ENCODE assay signal across 28 mouse cellular contexts in the genomic region with DNA sequence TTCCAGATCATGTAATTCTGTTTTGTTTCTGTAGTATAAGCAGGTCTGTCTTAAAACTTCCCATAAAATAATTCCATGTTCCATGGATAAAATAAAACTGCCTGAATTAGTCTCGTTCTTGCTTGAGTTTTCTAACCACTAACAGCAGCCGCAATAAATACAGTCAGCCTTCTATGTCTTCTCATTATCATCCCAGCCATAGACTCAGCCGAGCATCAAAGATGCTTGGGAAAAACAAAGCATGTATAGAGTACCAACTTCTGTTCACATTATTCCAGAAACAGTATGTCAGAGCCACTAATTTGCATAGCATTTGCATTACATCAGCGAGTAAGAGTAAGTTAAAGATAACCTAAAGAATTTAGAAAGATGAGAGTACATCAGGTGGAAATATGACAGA. TPM values are rescaled to one million over a fixed set of nuclear protein-coding genes. Genes with fewer than 3 reads are reported as not detected.
A peak's percentile ranks its signal among the peaks of the same experiment; 100 is the strongest.
DNase-seq lines count a peak whose midpoint lies in the region; ATAC-seq lines count a peak whose summit lies in the region.
"Had no signal": no experiment of that assay in that cellular context is flagged by ENCODE, and none has a peak within 500 bp of the region (broad histone marks: within the 10 kb centered on the region; RNA-seq: fewer than 3 reads in every experiment).

No protein-coding gene starts in this region.

- 58% methylated on average over 4 of the region's 4 CpGs for WGBS in forebrain, embryonic 12.5 days
- whole genome bisulfite sequencing in forebrain, embryonic 15.5 days, result 30% methylated on average over 4 of the region's 4 CpGs

- H3K9ac ChIP-seq in forebrain, embryonic 12.5 days, result no peak overlapping the region
- no peak overlapping the region for H3K9ac ChIP-seq in forebrain, embryonic 15.5 days (replicated peaks)
- H3K9ac ChIP-seq: embryonic facial prominence, embryonic 13.5 days; hindbrain, embryonic 13.5 days; intestine, embryonic 15.5 days had no signal

- no peaks in the 10 kb centered on the region for H3K9me3 ChIP-seq in forebrain, embryonic 12.5 days
- no peaks in the 10 kb centered on the region for H3K9me3 ChIP-seq in forebrain, embryonic 15.5 days
- H3K9me3 ChIP-seq: embryonic facial prominence, embryonic 10.5 days; embryonic facial prominence, embryonic 13.5 days; hindbrain, embryonic 10.5 days; hindbrain, embryonic 13.5 days; intestine, embryonic 15.5 days had no signal

- no peak overlapping the region for H3K4me3 ChIP-seq in forebrain, embryonic 12.5 days (replicated peaks)
- H3K4me3 ChIP-seq in forebrain, embryonic 15.5 days, result no peak overlapping the region
- H3K4me3 ChIP-seq: embryonic facial prominence, embryonic 10.5 days; embryonic facial prominence, embryonic 13.5 days; erythroblast, embryonic 14.5 days; hindbrain, embryonic 10.5 days; hindbrain, embryonic 13.5 days; intestine, embryonic 15.5 days had no signal

- no peak overlapping the region for H3K27ac ChIP-seq in forebrain, embryonic 12.5 days
- no peak overlapping the region for H3K27ac ChIP-seq in forebrain, embryonic 15.5 days (replicated peaks)
- H3K27ac ChIP-seq: embryonic facial prominence, embryonic 10.5 days; embryonic facial prominence, embryonic 13.5 days; hindbrain, embryonic 10.5 days; hindbrain, embryonic 13.5 days; intestine, embryonic 15.5 days had no signal

- H3K27me3 ChIP-seq in forebrain, embryonic 12.5 days, result no peaks in the 10 kb centered on the region
- no peaks in the 10 kb centered on the region for H3K27me3 ChIP-seq in forebrain, embryonic 15.5 days
- H3K27me3 ChIP-seq: embryonic facial prominence, embryonic 13.5 days; hindbrain, embryonic 13.5 days; intestine, embryonic 15.5 days had no signal

- peak; percentile 60; the same call in 1 of the 2 replicates for ATAC-seq in forebrain, embryonic 12.5 days (ENCODE audit: low FRiP score)
- no peak for ATAC-seq in forebrain, embryonic 15.5 days (replicated peaks)
- peak; percentile 80 for ATAC-seq in frontal cortex, adult (ENCODE audit: low TSS enrichment)
- ATAC-seq: activated CD4-positive, CD25-positive, alpha-beta regulatory T cell, adult 4 months; hindbrain, embryonic 16.5 days; intestine, embryonic 15.5 days had no signal

- H3K4me1 ChIP-seq in forebrain, embryonic 12.5 days, result no peaks in the 10 kb centered on the region
- no peaks in the 10 kb centered on the region for H3K4me1 ChIP-seq in forebrain, embryonic 15.5 days
- H3K4me1 ChIP-seq: embryonic facial prominence, embryonic 10.5 days; hindbrain, embryonic 10.5 days; hindbrain, embryonic 13.5 days; intestine, embryonic 15.5 days had no signal

- H3K4me2 ChIP-seq in forebrain, embryonic 12.5 days, result no peak overlapping the region
- H3K4me2 ChIP-seq in forebrain, embryonic 15.5 days (replicated peaks), result no peak overlapping the region
- H3K4me2 ChIP-seq: embryonic facial prominence, embryonic 13.5 days; heart, embryonic 11.5 days; hindbrain, embryonic 13.5 days; intestine, embryonic 15.5 days had no signal

- H3K36me3 ChIP-seq in forebrain, embryonic 12.5 days (replicated peaks), result no peaks in the 10 kb centered on the region
- H3K36me3 ChIP-seq in forebrain, embryonic 15.5 days, result no peaks in the 10 kb centered on the region
- H3K36me3 ChIP-seq: embryonic facial prominence, embryonic 10.5 days; embryonic facial prominence, embryonic 13.5 days; hindbrain, embryonic 10.5 days; hindbrain, embryonic 13.5 days; intestine, embryonic 15.5 days had no signal

- no peak for DNase-seq in frontal cortex, postnatal 14 days (ENCODE audit: low spot score in 2 of 2)
- peak; percentile 10 for DNase-seq in retina, postnatal 1 day
- DNase-seq in retina, embryonic 14.5 days (ENCODE audit: low spot score), result no peak
- no peak for DNase-seq in adrenal gland, adult 8-10 months
- no peak for DNase-seq in kidney, postnatal 14 days
- DNase-seq: adrenal gland, postnatal 10 days; adrenal gland, postnatal 36 days; cerebellum, adult 11-12 months; cerebellum, adult 8-10 months; cerebellum, postnatal 10 days; cerebellum, postnatal 36 days; embryo, embryonic 11 days; gastrocnemius, postnatal 10 days; gastrocnemius, postnatal 36 days; heart, postnatal 36 days; kidney, adult 11 months had no signal

RNA-seq across cellular contexts. Expression of gene Stim2, which starts 25.4 kb away (rescaled TPM):
- 21.8 and 22.6 TPM in 2 replicates for polyA plus RNA-seq in forebrain, embryonic 12.5 days (2016; fragmentation: Nextera tagmentation; extraction: Ambion mirVana)
- polyA plus RNA-seq in forebrain, embryonic 15.5 days (2015; fragmentation: Nextera tagmentation; extraction: Ambion mirVana), result 27.2 and 28.6 TPM in 2 replicates
- 10 to 100 TPM; 19.3 to 39.5 (median 34.2) TPM for total RNA-seq in adrenal gland, adult 8-10 months (2022)
